Mouse (Mus musculus): ENCODE results near the gene Rhof. TPM values are rescaled to one million over a fixed set of nuclear protein-coding genes. Genes with fewer than 3 reads are reported as not detected.

The Rhof gene
- polyA plus RNA-seq, 1 experiment from 2014 or later = 5.4 TPM

- Histone ChIP-seq H3K9ac (no peak overlapping the region), H3K27ac (replicated peaks) (peak overlapping the region; percentile 100), H3K9me3 (replicated peaks) (no peaks in the 10 kb centered on the region), H3K4me3 (replicated peaks) (peak overlapping the region; percentile 85), H3K36me3 (0 out of 2 replicates have a peak, but pooled peaks cover 7% of the 10 kb centered on the region), H3K4me1 (peaks cover 72% of the 10 kb centered on the region), H3K27me3 (no peaks in the 10 kb centered on the region), H3K4me2 (replicated peaks) (peak overlapping the region; percentile 97)
- 25% methylated on average over 13 of the region's 13 CpGs for WGBS
- no peak for ATAC-seq (ENCODE audit: insufficient number of reproducible peaks, low FRiP score, low TSS enrichment, low read depth)
These were observed 1.8 kb upstream of the Rhof start for GRCm38 (mm10) chr5:123134186-123134874.

GRCm38 (mm10) chr5:123133784-123134143, 1.3 kb upstream of the Rhof start:
- H3K4me1 ChIP-seq = peaks cover 76% of the 10 kb centered on the region
- H3K9me3 ChIP-seq (replicated peaks) = no peaks in the 10 kb centered on the region
- no peak for ATAC-seq (ENCODE audit: insufficient number of reproducible peaks, low FRiP score, low TSS enrichment, low read depth)
- no peak overlapping the region for H3K9ac ChIP-seq
- no peaks in the 10 kb centered on the region for H3K27me3 ChIP-seq
- H3K27ac ChIP-seq (replicated peaks) = peak overlapping the region; percentile 100
- 0 out of 2 replicates have a peak overlapping the region, but pooled peaks have one; percentile 97 for H3K4me2 ChIP-seq (replicated peaks)
- 14% methylated on average over 6 of the region's 7 CpGs for WGBS
- H3K4me3 ChIP-seq (replicated peaks) = no peak overlapping the region
- 0 out of 2 replicates have a peak, but pooled peaks cover 7% of the 10 kb centered on the region for H3K36me3 ChIP-seq

GRCm38 (mm10) chr5:123133083-123133783, 741 bp upstream of the Rhof start:
- H3K4me3 ChIP-seq (replicated peaks) = peak overlapping the region; percentile 49
- peak overlapping the region; percentile 86 for H3K4me2 ChIP-seq (replicated peaks)
- H3K27me3 ChIP-seq = no peaks in the 10 kb centered on the region
- 0 out of 2 replicates have a peak, but pooled peaks cover 7% of the 10 kb centered on the region for H3K36me3 ChIP-seq
- ATAC-seq (ENCODE audit: insufficient number of reproducible peaks, low FRiP score, low TSS enrichment, low read depth) = no peak
- H3K4me1 ChIP-seq = peaks cover 78% of the 10 kb centered on the region
- peak overlapping the region; percentile 100 for H3K27ac ChIP-seq (replicated peaks)
- no peak overlapping the region for H3K9ac ChIP-seq
- no peaks in the 10 kb centered on the region for H3K9me3 ChIP-seq (replicated peaks)
- WGBS = 17% methylated on average over 18 of the region's 18 CpGs

- no peaks in the 10 kb centered on the region for H3K9me3 ChIP-seq (replicated peaks)
- WGBS = 76% methylated on average over 5 of the region's 5 CpGs
- H3K27me3 ChIP-seq = no peaks in the 10 kb centered on the region
- no peak overlapping the region for H3K9ac ChIP-seq
- no peak overlapping the region for H3K4me3 ChIP-seq (replicated peaks)
- no peak overlapping the region for H3K4me2 ChIP-seq (replicated peaks)
- H3K4me1 ChIP-seq = peaks cover 54% of the 10 kb centered on the region
- no peak overlapping the region for H3K27ac ChIP-seq (replicated peaks)
- H3K36me3 ChIP-seq = 0 out of 2 replicates have a peak, but pooled peaks cover 10% of the 10 kb centered on the region
- no peak for ATAC-seq (ENCODE audit: insufficient number of reproducible peaks, low FRiP score, low TSS enrichment, low read depth)
These were observed 1.7 kb downstream of the Rhof start for GRCm38 (mm10) chr5:123130814-123131148.

- Histone ChIP-seq H3K36me3 (0 out of 2 replicates have a peak, but pooled peaks cover 13% of the 10 kb centered on the region), H3K4me1 (peaks cover 48% of the 10 kb centered on the region), H3K9me3 (replicated peaks) (no peaks in the 10 kb centered on the region), H3K4me2 (replicated peaks) (no peak overlapping the region), H3K27me3 (no peaks in the 10 kb centered on the region), H3K27ac (replicated peaks) (no peak overlapping the region), H3K9ac (no peak overlapping the region), H3K4me3 (replicated peaks) (no peak overlapping the region)
- ATAC-seq (ENCODE audit: insufficient number of reproducible peaks, low FRiP score, low TSS enrichment, low read depth) = no peak
- WGBS = 81% methylated on average over 9 of the region's 9 CpGs
These were observed 2.3 kb downstream of the Rhof start for GRCm38 (mm10) chr5:123130030-123130813.

- 0 out of 2 replicates have a peak, but pooled peaks cover 10% of the 10 kb centered on the region for H3K36me3 ChIP-seq
- no peak overlapping the region for H3K9ac ChIP-seq
- no peaks in the 10 kb centered on the region for H3K27me3 ChIP-seq
- H3K4me2 ChIP-seq (replicated peaks) = no peak overlapping the region
- ATAC-seq (ENCODE audit: insufficient number of reproducible peaks, low FRiP score, low TSS enrichment, low read depth) = no peak
- WGBS = 75% methylated on average over 10 of the region's 10 CpGs
- H3K4me1 ChIP-seq = peaks cover 39% of the 10 kb centered on the region
- H3K27ac ChIP-seq (replicated peaks) = no peak overlapping the region
- no peaks in the 10 kb centered on the region for H3K9me3 ChIP-seq (replicated peaks)
- H3K4me3 ChIP-seq (replicated peaks) = no peak overlapping the region
These were observed 3.2 kb downstream of the Rhof start for GRCm38 (mm10) chr5:123129170-123129757.

- no peak for ATAC-seq (ENCODE audit: insufficient number of reproducible peaks, low FRiP score, low TSS enrichment, low read depth)
- no peak overlapping the region for H3K9ac ChIP-seq
- H3K4me1 ChIP-seq = peaks cover 32% of the 10 kb centered on the region
- 0 out of 2 replicates have a peak, but pooled peaks cover 10% of the 10 kb centered on the region for H3K36me3 ChIP-seq
- 47% methylated on average over 10 of the region's 10 CpGs for WGBS
- no peaks in the 10 kb centered on the region for H3K9me3 ChIP-seq (replicated peaks)
- no peak overlapping the region for H3K4me2 ChIP-seq (replicated peaks)
- no peak overlapping the region for H3K27ac ChIP-seq (replicated peaks)
- H3K4me3 ChIP-seq (replicated peaks) = no peak overlapping the region
- H3K27me3 ChIP-seq = no peaks in the 10 kb centered on the region
These were observed 3.9 kb downstream of the Rhof start for GRCm38 (mm10) chr5:123128426-123129169.

- Histone ChIP-seq H3K9me3 (replicated peaks) (no peaks in the 10 kb centered on the region), H3K27ac (replicated peaks) (no peak overlapping the region), H3K9ac (no peak overlapping the region), H3K27me3 (no peaks in the 10 kb centered on the region), H3K4me1 (peaks cover 17% of the 10 kb centered on the region), H3K36me3 (0 out of 2 replicates have a peak, but pooled peaks cover 10% of the 10 kb centered on the region), H3K4me3 (replicated peaks) (no peak overlapping the region), H3K4me2 (replicated peaks) (no peak overlapping the region)
- 65% methylated on average over 6 of the region's 6 CpGs for WGBS
- no peak for ATAC-seq (ENCODE audit: insufficient number of reproducible peaks, low FRiP score, low TSS enrichment, low read depth)
These were observed 5.5 kb downstream of the Rhof start for GRCm38 (mm10) chr5:123127031-123127430.

- whole genome bisulfite sequencing = 83% methylated on average over 18 of the region's 18 CpGs
- no peak for ATAC-seq (ENCODE audit: insufficient number of reproducible peaks, low FRiP score, low TSS enrichment, low read depth)
- Histone ChIP-seq H3K4me3 (replicated peaks) (no peak overlapping the region), H3K9ac (no peak overlapping the region), H3K4me2 (replicated peaks) (no peak overlapping the region), H3K27me3 (no peaks in the 10 kb centered on the region), H3K27ac (replicated peaks) (no peak overlapping the region), H3K9me3 (replicated peaks) (no peaks in the 10 kb centered on the region), H3K4me1 (peaks cover 10% of the 10 kb centered on the region), H3K36me3 (0 out of 2 replicates have a peak, but pooled peaks cover 10% of the 10 kb centered on the region)
These were observed 6.7 kb downstream of the Rhof start for GRCm38 (mm10) chr5:123125638-123126406.

GRCm38 (mm10) chr5:123125105-123125504, 7.4 kb downstream of the Rhof start:
- 79% methylated on average over 6 of the region's 6 CpGs for WGBS
- Histone ChIP-seq H3K9me3 (replicated peaks) (no peaks in the 10 kb centered on the region), H3K9ac (no peak overlapping the region), H3K27ac (replicated peaks) (no peak overlapping the region), H3K4me1 (peaks cover 10% of the 10 kb centered on the region), H3K27me3 (no peaks in the 10 kb centered on the region), H3K36me3 (0 out of 2 replicates have a peak, but pooled peaks cover 10% of the 10 kb centered on the region), H3K4me3 (replicated peaks) (no peak overlapping the region), H3K4me2 (replicated peaks) (no peak overlapping the region)
- ATAC-seq (ENCODE audit: insufficient number of reproducible peaks, low FRiP score, low TSS enrichment, low read depth) = no peak
